ENCODE assay signal across 20 mouse cellular contexts in genomic region chr13:57221092-57221491, GRCm38 (mm10).
DNase-seq lines count a peak whose midpoint lies in the region; ATAC-seq lines count a peak whose summit lies in the region.
"Had no signal": no experiment of that assay in that cellular context is flagged by ENCODE, and none has a peak within 500 bp of the region (broad histone marks: within the 10 kb centered on the region; RNA-seq: fewer than 3 reads in every experiment).

No protein-coding gene starts in this region.

- H3K27me3 ChIP-seq in embryonic facial prominence, embryonic 14.5 days (replicated peaks; ENCODE audit: control insufficient read depth, insufficient read depth, low read length) = no peaks in the 10 kb centered on the region
- no peaks in the 10 kb centered on the region for H3K27me3 ChIP-seq in embryonic facial prominence, embryonic 10.5 days (replicated peaks; ENCODE audit: low read depth, poor library complexity, severe bottlenecking)
- H3K27me3 ChIP-seq in heart, embryonic 11.5 days (ENCODE audit: control insufficient read depth, insufficient read depth, low read length) = no peaks in the 10 kb centered on the region
- H3K27me3 ChIP-seq in kidney, embryonic 14.5 days (ENCODE audit: control insufficient read depth, insufficient read depth, low read length) = no peaks in the 10 kb centered on the region
- H3K27me3 ChIP-seq: forebrain, embryonic 15.5 days; heart, embryonic 15.5 days; hindbrain, embryonic 15.5 days had no signal

- 54% methylated on average over 8 of the region's 8 CpGs for WGBS in embryonic facial prominence, embryonic 14.5 days
- WGBS in embryonic facial prominence, embryonic 10.5 days = 69% methylated on average over 8 of the region's 8 CpGs
- 44% methylated on average over 8 of the region's 8 CpGs for WGBS in heart, embryonic 11.5 days (ENCODE audit: insufficient replicate concordance)
- WGBS in kidney, embryonic 14.5 days = 31% methylated on average over 8 of the region's 8 CpGs

- H3K4me2 ChIP-seq in embryonic facial prominence, embryonic 14.5 days (ENCODE audit: low read depth, low read length) = no peak overlapping the region
- H3K4me2 ChIP-seq in heart, embryonic 11.5 days = no peak overlapping the region
- no peak overlapping the region for H3K4me2 ChIP-seq in kidney, embryonic 14.5 days (replicated peaks; ENCODE audit: low read depth, low read length)
- H3K4me2 ChIP-seq: forebrain, embryonic 15.5 days; heart, embryonic 15.5 days; hindbrain, embryonic 15.5 days had no signal

- peak; percentile 22 for DNase-seq in embryonic facial prominence, embryonic 14.5 days (ENCODE audit: low spot score)
- no peak for DNase-seq in embryonic facial prominence, embryonic 10.5 days (ENCODE audit: low spot score)
- peak; percentile 17 to 38 for DNase-seq in heart, adult 18-20 months
- peak; percentile 19 for DNase-seq in kidney, postnatal 14 days
- DNase-seq in lung, postnatal 25 days (ENCODE audit: low spot score) = peak; percentile 2
- no peak for DNase-seq in lung, postnatal 10 days
- DNase-seq: adrenal gland, adult 8-10 months; adrenal gland, postnatal 36 days; B cell, adult 2 months; cerebellum, adult 2 months; cerebellum, postnatal 10 days; gastrocnemius, postnatal 14 days had no signal

- H3K4me1 ChIP-seq in embryonic facial prominence, embryonic 14.5 days (ENCODE audit: control insufficient read depth, insufficient read depth, low read length) = 0 out of 2 replicates have a peak, but pooled peaks cover 2% of the 10 kb centered on the region
- peaks cover 43% of the 10 kb centered on the region for H3K4me1 ChIP-seq in embryonic facial prominence, embryonic 10.5 days
- H3K4me1 ChIP-seq in heart, embryonic 11.5 days (ENCODE audit: control insufficient read depth, insufficient read depth, low read length) = peaks cover 2% of the 10 kb centered on the region; the same call in 1 of the 2 replicates
- H3K4me1 ChIP-seq in kidney, embryonic 14.5 days (ENCODE audit: control insufficient read depth, insufficient read depth, low read length) = no peaks in the 10 kb centered on the region
- H3K4me1 ChIP-seq: heart, embryonic 15.5 days had no signal

- H3K36me3 ChIP-seq in embryonic facial prominence, embryonic 14.5 days (ENCODE audit: control insufficient read depth, insufficient read depth, low read length) = no peaks in the 10 kb centered on the region
- H3K36me3 ChIP-seq in embryonic facial prominence, embryonic 10.5 days (replicated peaks) = no peaks in the 10 kb centered on the region
- no peaks in the 10 kb centered on the region for H3K36me3 ChIP-seq in heart, embryonic 11.5 days (ENCODE audit: control insufficient read depth, insufficient read depth, low read length)
- no peaks in the 10 kb centered on the region for H3K36me3 ChIP-seq in kidney, embryonic 14.5 days (ENCODE audit: control insufficient read depth, insufficient read depth, low read length)
- H3K36me3 ChIP-seq: forebrain, embryonic 15.5 days; G1E; heart, embryonic 15.5 days; hindbrain, embryonic 15.5 days had no signal

- H3K4me3 ChIP-seq in embryonic facial prominence, embryonic 14.5 days (ENCODE audit: low read depth, low read length) = no peak overlapping the region
- no peak overlapping the region for H3K4me3 ChIP-seq in embryonic facial prominence, embryonic 10.5 days
- H3K4me3 ChIP-seq in heart, embryonic 11.5 days (ENCODE audit: low read depth, low read length) = no peak overlapping the region
- no peak overlapping the region for H3K4me3 ChIP-seq in kidney, embryonic 14.5 days (ENCODE audit: low read length)
- H3K4me3 ChIP-seq: forebrain, embryonic 15.5 days; heart, adult 2 months; heart, embryonic 15.5 days; hindbrain, embryonic 15.5 days had no signal

- no peak overlapping the region for H3K27ac ChIP-seq in embryonic facial prominence, embryonic 14.5 days (replicated peaks; ENCODE audit: low read depth, low read length)
- H3K27ac ChIP-seq in embryonic facial prominence, embryonic 10.5 days (replicated peaks) = no peak overlapping the region
- H3K27ac ChIP-seq in heart, embryonic 11.5 days (ENCODE audit: low read depth, low read length) = no peak overlapping the region
- H3K27ac ChIP-seq in kidney, embryonic 14.5 days (ENCODE audit: low read depth, low read length) = no peak overlapping the region
- H3K27ac ChIP-seq: forebrain, embryonic 15.5 days; heart, adult 2 months; heart, embryonic 15.5 days; hindbrain, embryonic 15.5 days had no signal

- no peaks in the 10 kb centered on the region for H3K9me3 ChIP-seq in embryonic facial prominence, embryonic 14.5 days (ENCODE audit: control insufficient read depth, low read length)
- H3K9me3 ChIP-seq in embryonic facial prominence, embryonic 10.5 days = no peaks in the 10 kb centered on the region
- H3K9me3 ChIP-seq in heart, embryonic 11.5 days (replicated peaks; ENCODE audit: control insufficient read depth, low read length) = no peaks in the 10 kb centered on the region
- no peaks in the 10 kb centered on the region for H3K9me3 ChIP-seq in kidney, embryonic 14.5 days (ENCODE audit: control insufficient read depth, low read length)
- H3K9me3 ChIP-seq: forebrain, embryonic 15.5 days; heart, embryonic 15.5 days; hindbrain, embryonic 15.5 days had no signal

- H3K9ac ChIP-seq in embryonic facial prominence, embryonic 14.5 days (ENCODE audit: low read depth, low read length) = no peak overlapping the region
- H3K9ac ChIP-seq in heart, embryonic 11.5 days (ENCODE audit: low read depth, low read length) = no peak overlapping the region
- no peak overlapping the region for H3K9ac ChIP-seq in kidney, embryonic 14.5 days (ENCODE audit: low read depth, low read length)
- H3K9ac ChIP-seq: forebrain, embryonic 15.5 days; heart, embryonic 15.5 days; hindbrain, embryonic 15.5 days had no signal

- ATAC-seq in embryonic facial prominence, embryonic 14.5 days (ENCODE audit: low read depth) = no peak
- no peak for ATAC-seq in heart, embryonic 11.5 days (replicated peaks; ENCODE audit: insufficient number of reproducible peaks, low FRiP score, low TSS enrichment)
- ATAC-seq in kidney, embryonic 14.5 days (ENCODE audit: low FRiP score, low TSS enrichment) = no peak
- ATAC-seq: CD4-positive, CD25-positive, alpha-beta regulatory T cell, adult 4 months; forebrain, embryonic 15.5 days had no signal

Comparison
In these comparisons a context has a peak if more than half of its experiments do, and no peak if none do; other contexts are left out.
1. DNase-seq: peak in embryonic facial prominence, embryonic 14.5 days (single experiment), heart, adult 18-20 months (2 of 2), kidney, postnatal 14 days (single experiment) and lung, postnatal 25 days (single experiment); none in embryonic facial prominence, embryonic 10.5 days (single experiment) and lung, postnatal 10 days (single experiment).